Mouse (Mus musculus) kidney, embryonic 16.5 days (tissue): ENCODE data around the gene Galm. TPM values are rescaled to one million over a fixed set of nuclear protein-coding genes. Genes with fewer than 3 reads are reported as not detected.
"Not testable (repeated sequence)": the region's sequence is repeated elsewhere in the genome, so short reads cannot be mapped to it uniquely, and the experiment has no call there.

Experiments
- ATAC-seq: fragments of 200-750 bp; cut with Nextera tagmentation; 2 replicates; pipeline ENCODE4 v1.8.0; 2017; ENCODE audit warnings: moderate TSS enrichment; ENCODE audit not compliant: low FRiP score, low TSS enrichment
- H3K27ac ChIP-seq: fragments of 300-500 bp; sonication (generic); 2 replicates; pipeline ENCODE4 v1.5.1; 2014; ENCODE audit warnings: low read length
- H3K27me3 ChIP-seq: fragments of 300-500 bp; sonication (generic); 2 replicates; pipeline ENCODE4 v1.6.1; 2014; ENCODE audit warnings: low read length, control low read depth, mixed read lengths; ENCODE audit not compliant: insufficient read depth
- H3K36me3 ChIP-seq: fragments of 300-500 bp; sonication (generic); 2 replicates; pipeline ENCODE4 v1.6.1; 2014; ENCODE audit warnings: low read length, control low read depth, mixed read lengths; ENCODE audit not compliant: insufficient read depth
- H3K4me1 ChIP-seq: fragments of 300-500 bp; sonication (generic); 2 replicates; pipeline ENCODE4 v1.6.1; 2014; ENCODE audit warnings: low read length, control low read depth, mixed read lengths; ENCODE audit not compliant: insufficient read depth
- H3K4me2 ChIP-seq: fragments of 300-500 bp; sonication (generic); replicated peaks from 2 replicates; pipeline ENCODE4 v1.6.1; 2014; ENCODE audit warnings: low read depth, low read length
- H3K4me3 ChIP-seq: fragments of 300-500 bp; sonication (generic); 2 replicates; pipeline ENCODE4 v1.5.1; 2014; ENCODE audit warnings: mild to moderate bottlenecking, low read length
- H3K9ac ChIP-seq: fragments of 300-500 bp; sonication (generic); replicated peaks from 2 replicates; pipeline ENCODE4 v1.6.1; 2014; ENCODE audit warnings: low read length
- H3K9me3 ChIP-seq: fragments of 300-500 bp; sonication (generic); 2 replicates; pipeline ENCODE4 v1.6.1; 2016; ENCODE audit warnings: low read length, control low read depth
- WGBS: fragments of 180-500 bp; shearing (Covaris S2); extraction: QIAGEN DNeasy Blood & Tissue Kit; methylation state at CpG from one replicate; pipeline ENCODE4 v1.1.7; 2014; 5-methylcytosine and 5-hydroxymethylcytosine counted together
- polyA plus RNA-seq: library from polyadenylated mRNA; unstranded; fragments of >200 nt; fragmentation: Nextera tagmentation; extraction: Ambion mirVana; gene quantifications from 2 replicates; pipeline ENCODE4 v1.2.1, GENCODE M21; 2015

Galm gene
- polyA plus RNA-seq, 1 experiment from 2014 or later = 23.5 TPM

- Histone ChIP-seq H3K36me3 (no peaks in the 10 kb centered on the region), H3K4me1 (no peaks in the 10 kb centered on the region), H3K4me2 (no peak overlapping the region), H3K9me3 (no peaks in the 10 kb centered on the region), H3K4me3 (no peak overlapping the region), H3K9ac (no peak overlapping the region), H3K27me3 (no peaks in the 10 kb centered on the region), H3K27ac (no peak overlapping the region)
- ATAC-seq = peak; percentile 72; the same call in 1 of the 2 replicates
Observed at GRCm38 (mm10) chr17:80180468-80180867, 53.2 kb downstream of the Galm start.

- 71% methylated on average over 10 of the region's 10 CpGs for WGBS
- Histone ChIP-seq H3K27me3 (no peaks in the 10 kb centered on the region), H3K4me2 (no peak overlapping the region), H3K4me1 (no peaks in the 10 kb centered on the region), H3K27ac (no peak overlapping the region), H3K9ac (no peak overlapping the region), H3K9me3 (peaks cover 4% of the 10 kb centered on the region; the same call in 1 of the 2 replicates), H3K4me3 (no peak overlapping the region), H3K36me3 (peaks cover 4% of the 10 kb centered on the region; the same call in 1 of the 2 replicates)
- no peak for ATAC-seq
Observed at GRCm38 (mm10) chr17:80183615-80184014, 56.3 kb downstream of the Galm start.

- Histone ChIP-seq H3K4me2 (no peak overlapping the region), H3K27ac (no peak overlapping the region), H3K9me3 (no peaks in the 10 kb centered on the region), H3K36me3 (peaks cover 19% of the 10 kb centered on the region), H3K4me3 (no peak overlapping the region), H3K9ac (no peak overlapping the region), H3K4me1 (no peaks in the 10 kb centered on the region), H3K27me3 (no peaks in the 10 kb centered on the region)
- no peak for ATAC-seq
- 69% methylated on average over 5 of the region's 5 CpGs for WGBS
Observed at GRCm38 (mm10) chr17:80193075-80193474, 65.8 kb downstream of the Galm start.

GRCm38 (mm10) chr17:80199160-80199778 lies 72.0 kb downstream of the Galm start:
- H3K36me3 ChIP-seq = peaks cover 49% of the 10 kb centered on the region
- peak; percentile 61; the same call in 1 of the 2 replicates for ATAC-seq
- no peak overlapping the region for H3K4me3 ChIP-seq
- H3K9me3 ChIP-seq = no peaks in the 10 kb centered on the region
- H3K27ac ChIP-seq = no peak overlapping the region
- H3K27me3 ChIP-seq = no peaks in the 10 kb centered on the region
- 90% methylated on average over 3 of the region's 3 CpGs for WGBS
- peaks cover 7% of the 10 kb centered on the region; the same call in 1 of the 2 replicates for H3K4me1 ChIP-seq
- H3K4me2 ChIP-seq = no peak overlapping the region
- H3K9ac ChIP-seq = no peak overlapping the region

GRCm38 (mm10) chr17:80205657-80206056 lies 78.4 kb downstream of the Galm start:
- Histone ChIP-seq H3K27me3 (no peaks in the 10 kb centered on the region), H3K36me3 (peaks cover 25% of the 10 kb centered on the region), H3K4me2 (peak overlapping the region; percentile 87), H3K9ac (peak overlapping the region; percentile 100), H3K4me3 (peak overlapping the region; percentile 92), H3K27ac (peak overlapping the region; percentile 98; the same call in 1 of the 2 replicates), H3K9me3 (no peaks in the 10 kb centered on the region), H3K4me1 (peaks cover 13% of the 10 kb centered on the region)
- ATAC-seq = no peak
- 14% methylated on average over 5 of the region's 5 CpGs for WGBS

GRCm38 (mm10) chr17:80206301-80206670 lies 79.0 kb downstream of the Galm start:
- Histone ChIP-seq H3K27me3 (no peaks in the 10 kb centered on the region), H3K36me3 (peaks cover 22% of the 10 kb centered on the region), H3K4me2 (peak overlapping the region; percentile 87), H3K27ac (peak overlapping the region; percentile 98), H3K4me1 (peaks cover 13% of the 10 kb centered on the region), H3K9ac (peak overlapping the region; percentile 100), H3K4me3 (peak overlapping the region; percentile 92), H3K9me3 (no peaks in the 10 kb centered on the region)
- peak; percentile 74 for ATAC-seq
- under 1% methylated on average over 36 of the region's 36 CpGs for WGBS

- Histone ChIP-seq H3K27ac (peak within 1 kb of the TSS; percentile 98), H3K36me3 (peaks cover 22% of the 10 kb centered on the region), H3K4me1 (peaks cover 13% of the 10 kb centered on the region), H3K4me3 (peak within 1 kb of the TSS; percentile 92), H3K9ac (peak within 1 kb of the TSS; percentile 100), H3K9me3 (no peaks in the 10 kb centered on the region), H3K27me3 (no peaks in the 10 kb centered on the region), H3K4me2 (peak within 1 kb of the TSS; percentile 87)
- peak; percentile 93 for ATAC-seq
- under 1% methylated on average over 80 of the region's 95 CpGs for WGBS
Observed at GRCm38 (mm10) chr17:80206671-80207581, 79.7 kb downstream of the Galm start, which contains the start of the genes Srsf7 and Ttc39d. Gene Srsf7, minus strand, starts transcription at chr17:80207307. Gene Ttc39d, plus strand, starts transcription at chr17:80207460.

GRCm38 (mm10) chr17:80213998-80214397 lies 86.7 kb downstream of the Galm start:
- WGBS = 91% methylated on average over 4 of the region's 4 CpGs
- not testable (repeated sequence) for ATAC-seq, H3K4me3 ChIP-seq, H3K9me3 ChIP-seq, H3K27ac ChIP-seq, H3K36me3 ChIP-seq, H3K4me2 ChIP-seq, H3K27me3 ChIP-seq, H3K9ac ChIP-seq, H3K4me1 ChIP-seq

- Histone ChIP-seq H3K4me2 (no peak overlapping the region), H3K4me3 (no peak overlapping the region), H3K27ac (no peak overlapping the region), H3K36me3 (no peaks in the 10 kb centered on the region), H3K4me1 (peaks cover 3% of the 10 kb centered on the region; the same call in 1 of the 2 replicates), H3K27me3 (no peaks in the 10 kb centered on the region), H3K9me3 (no peaks in the 10 kb centered on the region), H3K9ac (no peak overlapping the region)
- ATAC-seq = no peak
- WGBS = 61% methylated on average over 2 of the region's 2 CpGs
Observed at GRCm38 (mm10) chr17:80220131-80220530, 92.9 kb downstream of the Galm start.
